Mouse (Mus musculus): Measurements from ENCODE around the gene Tomm70a. TPM values are rescaled to one million over a fixed set of nuclear protein-coding genes. Genes with fewer than 3 reads are reported as not detected.
A peak's percentile ranks its signal among the peaks of the same experiment; 100 is the strongest.

The Tomm70a gene
- total and polyA plus RNA-seq, 3 experiments: 66.0 to 147 (median 91.1) TPM

DNA sequence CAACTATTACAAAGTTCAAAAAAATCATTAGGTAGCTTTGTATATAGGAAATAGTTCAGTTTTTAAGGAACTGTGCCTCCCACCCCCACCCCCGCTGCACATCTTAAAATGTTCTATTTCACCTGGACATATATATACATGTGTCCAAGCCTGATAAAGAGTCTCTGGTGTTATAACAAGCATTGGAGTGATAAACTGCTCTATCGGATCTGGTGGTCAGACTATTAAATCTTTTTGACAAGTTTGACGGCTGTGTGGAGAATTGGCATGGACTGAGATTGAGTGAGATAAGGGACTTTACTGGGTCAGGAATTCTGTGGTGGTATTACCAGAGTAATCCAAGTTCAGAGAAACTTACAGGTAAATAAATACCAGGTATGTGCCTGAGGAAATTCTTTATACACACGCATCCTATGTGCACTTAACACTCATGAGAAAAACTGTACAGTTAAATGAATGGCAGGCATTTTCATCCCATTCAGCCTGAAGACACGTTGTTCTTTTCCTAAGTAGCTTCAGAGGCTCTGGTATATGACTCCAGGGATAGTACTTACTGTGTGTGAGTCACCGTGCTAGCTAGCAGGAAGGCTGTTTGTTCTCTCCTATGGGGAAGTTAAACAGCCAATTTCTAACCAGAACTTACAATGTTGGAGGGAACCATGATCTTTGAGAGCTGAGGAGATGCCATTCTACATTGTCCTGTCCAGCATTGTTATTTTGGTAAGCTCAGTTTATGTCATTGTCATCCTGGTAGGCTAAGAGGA lies 1.4 kb downstream of the Tomm70a start:
- H3K27me3 ChIP-seq (ENCODE audit: insufficient read depth, low read length): no peaks in the 10 kb centered on the region
- TF ChIP-seq CTCF (IDR thresholded peaks at IDR 0.05; ENCODE audit: low read depth, low read length): no peak
- TF ChIP-seq POLR2AphosphoS5 (IDR thresholded peaks at IDR 0.05; ENCODE audit: insufficient replicate concordance, low read depth, low read length): no peak
- TF ChIP-seq GATA2 (IDR thresholded peaks at IDR 0.05; ENCODE audit: borderline replicate concordance, low read depth, low read length): no peak
- TF ChIP-seq GATA1 (IDR thresholded peaks at IDR 0.05; ENCODE audit: borderline replicate concordance, low read length): no peak
- TF ChIP-seq TAL1 (conservative IDR thresholded peaks at IDR 0.05; ENCODE audit: low read depth, low read length): no peak
- peaks cover 32% of the 10 kb centered on the region for H3K4me1 ChIP-seq (ENCODE audit: insufficient read depth, low read depth, low read length)
- H3K4me3 ChIP-seq (ENCODE audit: low read depth, low read length): peak overlapping the region; percentile 76
- no peaks in the 10 kb centered on the region for H3K9me3 ChIP-seq (replicated peaks)
- DNase-seq (ENCODE audit: low spot score) (no peak), ATAC-seq (ENCODE audit: extremely low read depth, insufficient number of reproducible peaks, low FRiP score, poor library complexity, severe bottlenecking) (no peak)
- peaks cover 22% of the 10 kb centered on the region for H3K36me3 ChIP-seq (replicated peaks)

DNA sequence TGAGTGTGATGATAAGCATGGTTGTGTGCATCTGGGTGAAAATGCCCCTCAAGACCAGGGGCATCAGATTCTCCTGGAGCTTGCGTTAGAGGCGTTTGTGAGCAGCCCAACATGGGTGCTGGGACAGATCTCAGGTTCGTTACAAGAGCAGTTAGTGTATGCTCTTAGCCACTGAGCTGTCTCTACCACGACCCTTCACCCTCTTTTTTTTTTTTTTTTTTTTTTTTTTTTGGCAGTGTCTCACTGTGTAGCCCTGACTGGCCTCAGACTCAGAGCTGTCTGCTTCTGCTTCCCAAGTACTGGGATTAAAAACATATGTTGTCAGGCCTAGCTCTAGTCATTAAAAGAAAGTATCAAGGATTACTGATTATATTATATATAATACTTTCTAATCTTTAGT lies 4.8 kb downstream of the Tomm70a start:
- peaks cover 39% of the 10 kb centered on the region for H3K36me3 ChIP-seq (replicated peaks)
- H3K27me3 ChIP-seq (ENCODE audit: insufficient read depth, low read length): no peaks in the 10 kb centered on the region
- no peaks in the 10 kb centered on the region for H3K9me3 ChIP-seq (replicated peaks)
- ATAC-seq (ENCODE audit: extremely low read depth, insufficient number of reproducible peaks, low FRiP score, poor library complexity, severe bottlenecking): no peak
- DNase-seq (ENCODE audit: low spot score): no peak
- TF ChIP-seq TAL1 (conservative IDR thresholded peaks at IDR 0.05; ENCODE audit: low read depth, low read length) (no peak), GATA2 (IDR thresholded peaks at IDR 0.05; ENCODE audit: borderline replicate concordance, low read depth, low read length) (no peak), POLR2AphosphoS5 (IDR thresholded peaks at IDR 0.05; ENCODE audit: insufficient replicate concordance, low read depth, low read length) (no peak), CTCF (IDR thresholded peaks at IDR 0.05; ENCODE audit: low read depth, low read length) (no peak), GATA1 (IDR thresholded peaks at IDR 0.05; ENCODE audit: borderline replicate concordance, low read length) (no peak)
- H3K4me3 ChIP-seq (ENCODE audit: low read depth, low read length): no peak overlapping the region
- peaks cover 37% of the 10 kb centered on the region for H3K4me1 ChIP-seq (ENCODE audit: insufficient read depth, low read depth, low read length)

DNA sequence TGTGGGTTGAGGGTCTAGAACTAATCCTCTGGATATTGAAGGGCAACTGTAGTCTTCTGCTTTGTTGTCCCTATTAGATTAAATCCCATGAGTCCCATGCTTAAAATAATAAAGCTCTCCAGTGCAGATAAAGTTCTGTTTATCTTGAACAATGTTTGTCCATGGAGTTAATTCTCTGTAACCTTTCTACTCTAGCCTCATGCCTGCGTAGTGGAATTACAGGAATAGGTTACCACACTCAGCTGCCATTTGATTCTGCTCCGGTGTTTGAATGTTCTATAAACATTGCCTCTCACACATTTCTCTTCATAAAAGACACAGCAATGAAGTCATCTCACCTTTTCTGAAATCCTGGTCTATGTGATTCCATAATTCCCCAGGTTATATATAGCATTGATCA lies 6.3 kb downstream of the Tomm70a start:
- no peak for TF ChIP-seq POLR2AphosphoS5 (IDR thresholded peaks at IDR 0.05; ENCODE audit: insufficient replicate concordance, low read depth, low read length)
- no peak for TF ChIP-seq GATA1 (IDR thresholded peaks at IDR 0.05; ENCODE audit: borderline replicate concordance, low read length)
- TF ChIP-seq TAL1 (conservative IDR thresholded peaks at IDR 0.05; ENCODE audit: low read depth, low read length): no peak
- no peak for TF ChIP-seq CTCF (IDR thresholded peaks at IDR 0.05; ENCODE audit: low read depth, low read length)
- no peak for TF ChIP-seq GATA2 (IDR thresholded peaks at IDR 0.05; ENCODE audit: borderline replicate concordance, low read depth, low read length)
- DNase-seq (ENCODE audit: low spot score): no peak

DNA sequence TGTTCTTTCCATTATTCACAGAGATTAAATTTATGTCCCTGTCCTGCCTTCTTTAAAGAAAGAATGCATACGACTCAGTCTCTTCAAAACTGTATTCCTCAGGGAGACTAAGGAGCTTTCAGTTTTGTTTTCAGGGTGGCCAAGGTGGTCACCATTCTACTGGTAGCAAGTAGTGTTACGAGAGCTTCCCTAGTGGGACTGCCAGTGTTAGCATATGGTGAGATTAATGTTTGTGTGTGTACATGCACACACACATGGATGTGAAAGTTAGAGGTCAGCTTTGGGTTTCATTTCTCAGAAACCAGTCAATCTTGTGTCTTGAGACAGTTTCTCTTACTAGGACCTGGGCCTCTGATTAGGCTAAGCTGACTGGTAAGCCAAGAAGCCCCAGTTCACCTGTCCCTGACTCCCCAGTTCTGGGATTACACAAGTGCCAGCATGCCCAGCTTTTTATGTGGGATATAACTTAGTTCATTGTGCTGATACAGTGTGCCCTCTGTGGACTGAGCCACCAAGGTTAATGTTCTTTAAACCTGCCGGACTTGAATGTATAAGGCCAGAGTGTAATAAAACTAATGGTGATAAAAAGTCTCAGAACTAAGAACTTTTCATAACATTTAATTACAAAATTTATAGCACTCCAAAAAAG lies 9.4 kb downstream of the Tomm70a start:
- DNase-seq (ENCODE audit: low spot score) (no peak), ATAC-seq (ENCODE audit: extremely low read depth, insufficient number of reproducible peaks, low FRiP score, poor library complexity, severe bottlenecking) (no peak)
- Histone ChIP-seq H3K9me3 (replicated peaks) (no peaks in the 10 kb centered on the region), H3K36me3 (replicated peaks) (peaks cover 65% of the 10 kb centered on the region), H3K4me1 (ENCODE audit: insufficient read depth, low read depth, low read length) (peaks cover 37% of the 10 kb centered on the region), H3K4me3 (ENCODE audit: low read depth, low read length) (no peak overlapping the region), H3K27me3 (ENCODE audit: insufficient read depth, low read length) (no peaks in the 10 kb centered on the region)
- TF ChIP-seq TAL1 (conservative IDR thresholded peaks at IDR 0.05; ENCODE audit: low read depth, low read length) (no peak), POLR2AphosphoS5 (IDR thresholded peaks at IDR 0.05; ENCODE audit: insufficient replicate concordance, low read depth, low read length) (no peak), CTCF (IDR thresholded peaks at IDR 0.05; ENCODE audit: low read depth, low read length) (no peak), GATA1 (IDR thresholded peaks at IDR 0.05; ENCODE audit: borderline replicate concordance, low read length) (no peak), GATA2 (IDR thresholded peaks at IDR 0.05; ENCODE audit: borderline replicate concordance, low read depth, low read length) (no peak)

More for the DNA sequence above, 6.3 kb downstream of the Tomm70a start:
- Histone ChIP-seq H3K4me1 (ENCODE audit: insufficient read depth, low read depth, low read length) (peaks cover 48% of the 10 kb centered on the region), H3K27me3 (ENCODE audit: insufficient read depth, low read length) (no peaks in the 10 kb centered on the region), H3K9me3 (replicated peaks) (no peaks in the 10 kb centered on the region), H3K4me3 (ENCODE audit: low read depth, low read length) (no peak overlapping the region), H3K36me3 (replicated peaks) (peaks cover 51% of the 10 kb centered on the region)
- no peak for ATAC-seq (ENCODE audit: extremely low read depth, insufficient number of reproducible peaks, low FRiP score, poor library complexity, severe bottlenecking)

DNA sequence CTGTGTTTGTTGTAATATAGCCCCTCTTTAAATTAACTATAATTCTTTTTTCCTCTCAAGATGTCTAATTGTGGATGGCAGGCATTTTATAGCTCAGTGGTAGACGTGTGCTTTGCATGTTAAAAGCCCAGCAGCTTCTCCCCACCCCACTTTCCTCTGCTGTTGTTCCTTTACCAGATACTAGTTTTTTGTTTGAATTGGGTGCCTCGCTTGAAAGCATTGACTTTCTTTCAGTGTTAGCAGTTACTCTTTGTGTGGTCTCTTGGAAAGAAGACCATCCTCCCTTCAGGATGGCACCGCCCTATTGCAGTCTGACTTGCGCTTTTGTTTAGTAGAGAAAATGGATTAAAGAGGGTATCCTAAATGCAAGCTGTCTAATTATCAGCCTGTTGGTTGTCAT lies 10.0 kb downstream of the Tomm70a start:
- H3K36me3 ChIP-seq (replicated peaks): peaks cover 68% of the 10 kb centered on the region
- ATAC-seq (ENCODE audit: extremely low read depth, insufficient number of reproducible peaks, low FRiP score, poor library complexity, severe bottlenecking): no peak
- peaks cover 32% of the 10 kb centered on the region for H3K4me1 ChIP-seq (ENCODE audit: insufficient read depth, low read depth, low read length)
- TF ChIP-seq GATA2 (IDR thresholded peaks at IDR 0.05; ENCODE audit: borderline replicate concordance, low read depth, low read length) (no peak), POLR2AphosphoS5 (IDR thresholded peaks at IDR 0.05; ENCODE audit: insufficient replicate concordance, low read depth, low read length) (no peak)
- no peaks in the 10 kb centered on the region for H3K9me3 ChIP-seq (replicated peaks)
- DNase-seq (ENCODE audit: low spot score): no peak
- H3K27me3 ChIP-seq (ENCODE audit: insufficient read depth, low read length): no peaks in the 10 kb centered on the region
- no peak overlapping the region for H3K4me3 ChIP-seq (ENCODE audit: low read depth, low read length)

DNA sequence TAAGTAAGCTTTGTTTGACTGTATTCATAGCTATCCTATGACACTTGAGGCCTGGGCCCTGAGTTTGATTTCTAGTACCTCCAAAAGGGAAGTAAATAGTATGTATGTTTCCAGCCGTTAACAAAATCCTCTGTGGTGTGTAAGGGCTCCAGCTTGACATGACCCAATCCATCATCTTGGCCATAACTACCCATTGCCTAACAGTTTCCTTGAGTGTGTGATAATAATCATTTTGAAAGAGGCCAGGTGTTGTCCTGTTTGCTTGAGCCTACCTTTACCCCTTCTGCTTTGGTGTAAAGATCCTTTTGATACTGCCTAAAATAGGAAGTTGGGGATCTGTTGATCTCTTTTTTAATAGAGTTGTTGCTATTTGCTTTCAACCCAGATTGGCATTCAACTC lies 10.8 kb downstream of the Tomm70a start:
- DNase-seq (ENCODE audit: low spot score) (no peak), ATAC-seq (ENCODE audit: extremely low read depth, insufficient number of reproducible peaks, low FRiP score, poor library complexity, severe bottlenecking) (no peak)
- Histone ChIP-seq H3K27me3 (ENCODE audit: insufficient read depth, low read length) (no peaks in the 10 kb centered on the region), H3K36me3 (replicated peaks) (peaks cover 73% of the 10 kb centered on the region), H3K9me3 (replicated peaks) (no peaks in the 10 kb centered on the region), H3K4me3 (ENCODE audit: low read depth, low read length) (no peak overlapping the region), H3K4me1 (ENCODE audit: insufficient read depth, low read depth, low read length) (peaks cover 32% of the 10 kb centered on the region)
- TF ChIP-seq GATA1 (IDR thresholded peaks at IDR 0.05; ENCODE audit: borderline replicate concordance, low read length) (no peak), CTCF (IDR thresholded peaks at IDR 0.05; ENCODE audit: low read depth, low read length) (no peak), TAL1 (conservative IDR thresholded peaks at IDR 0.05; ENCODE audit: low read depth, low read length) (no peak), GATA2 (IDR thresholded peaks at IDR 0.05; ENCODE audit: borderline replicate concordance, low read depth, low read length) (no peak), POLR2AphosphoS5 (IDR thresholded peaks at IDR 0.05; ENCODE audit: insufficient replicate concordance, low read depth, low read length) (no peak)
